Mouse (Mus musculus) inflammation-experienced regulatory T-cells, adult 6 months (primary cell): ENCODE results near the gene Bspry. TPM values are rescaled to one million over a fixed set of nuclear protein-coding genes. Genes with fewer than 3 reads are reported as not detected.

Experiments used
- ATAC-seq: one replicate; pipeline ENCODE4 v1.8.0; 2017
- polyA plus RNA-seq, 3 experiments: library from polyadenylated mRNA; unstranded; fragments of 100-300 nt; shearing (Covaris generic); gene quantifications; one replicate each; pipeline ENCODE4 v1.2.1; 2017

The Bspry gene
- polyA plus RNA-seq, 3 experiments from 2014 or later: 1.3 to 3.2 (median 1.9) TPM

- peak; percentile 57 for ATAC-seq
Observed at GRCm38 (mm10) chr4:62480709-62481605, 1.1 kb downstream of the Bspry start.

- ATAC-seq: no peak
Observed at GRCm38 (mm10) chr4:62484928-62485327, 5.1 kb downstream of the Bspry start.

GRCm38 (mm10) chr4:62485450-62486161 is 5.8 kb downstream of the Bspry start:
- ATAC-seq: no peak

GRCm38 (mm10) chr4:62486162-62486696 is 6.4 kb downstream of the Bspry start:
- no peak for ATAC-seq

- no peak for ATAC-seq
Observed at GRCm38 (mm10) chr4:62487172-62487571, 7.3 kb downstream of the Bspry start.

- ATAC-seq: no peak
Observed at GRCm38 (mm10) chr4:62487914-62488313, 8.1 kb downstream of the Bspry start.

GRCm38 (mm10) chr4:62492682-62493081 is 12.8 kb downstream of the Bspry start:
- no peak for ATAC-seq

- no peak for ATAC-seq
Observed at GRCm38 (mm10) chr4:62494230-62494629, 14.4 kb downstream of the Bspry start.

- ATAC-seq: no peak
Observed at GRCm38 (mm10) chr4:62495946-62496345, 16.1 kb downstream of the Bspry start.

- ATAC-seq: no peak
Observed at GRCm38 (mm10) chr4:62496815-62497214, 17.0 kb downstream of the Bspry start.

GRCm38 (mm10) chr4:62500799-62501198 is 20.9 kb downstream of the Bspry start:
- ATAC-seq: no peak

- ATAC-seq: peak; percentile 22
Observed at GRCm38 (mm10) chr4:62501534-62501933, 21.7 kb downstream of the Bspry start.

GRCm38 (mm10) chr4:62501964-62502732 is 22.3 kb downstream of the Bspry start:
- ATAC-seq: peak; percentile 75

GRCm38 (mm10) chr4:62502969-62503368 is 23.1 kb downstream of the Bspry start:
- peak; percentile 54 for ATAC-seq

GRCm38 (mm10) chr4:62503374-62503970 is 23.6 kb downstream of the Bspry start, which contains the start of gene Hdhd3:
Hdhd3 (minus strand) TSS chr4:62503467.
- ATAC-seq: no peak

GRCm38 (mm10) chr4:62505991-62506390 is 26.1 kb downstream of the Bspry start:
- no peak for ATAC-seq

GRCm38 (mm10) chr4:62506798-62507197 is 26.9 kb downstream of the Bspry start:
- ATAC-seq: peak; percentile 47

GRCm38 (mm10) chr4:62508839-62509238 is 29.0 kb downstream of the Bspry start:
- ATAC-seq: no peak

GRCm38 (mm10) chr4:62509946-62510345 is 30.1 kb downstream of the Bspry start:
- no peak for ATAC-seq

GRCm38 (mm10) chr4:62513998-62514506 is 34.2 kb downstream of the Bspry start:
- ATAC-seq: no peak

- no peak for ATAC-seq
Observed at GRCm38 (mm10) chr4:62514995-62515394, 35.1 kb downstream of the Bspry start.

- ATAC-seq: no peak
Observed at GRCm38 (mm10) chr4:62515490-62515889, 35.6 kb downstream of the Bspry start.
